Mouse (Mus musculus) layer of hippocampus, adult 2 months (tissue): ENCODE results near the gene Patj. TPM values are rescaled to one million over a fixed set of nuclear protein-coding genes. Genes with fewer than 3 reads are reported as not detected.
"Not testable (repeated sequence)": the region's sequence is repeated elsewhere in the genome, so short reads cannot be mapped to it uniquely, and the experiment has no call there.

Source experiments
- DNase-seq, 2 experiments: peaks; one replicate each; pipeline ENCODE4 v3.0.0; 2022; ENCODE audit warnings: low spot score in 2 of 2
- H3K27ac ChIP-seq: fragments of 200-600 bp; 2 replicates; pipeline ENCODE4 v1.8.1; 2022
- H3K4me3 ChIP-seq: fragments of 200-600 bp; 2 replicates; pipeline ENCODE4 v1.8.1; 2022; ENCODE audit warnings: mild to moderate bottlenecking
- CTCF ChIP-seq: fragments of 200-600 bp; conservative IDR thresholded peaks from 2 replicates; pipeline ENCODE4 v1.8.1; 2022; ENCODE audit warnings: antibody characterized with exemption, mild to moderate bottlenecking, moderate library complexity
- total RNA-seq, 2 experiments: library from RNA; stranded (reverse); gene quantifications; 2 replicates each; pipeline ENCODE4 v1.2.3; 2021

Patj gene
- total RNA-seq, 2 experiments from 2014 or later, result 6.7 to 8.0 TPM

GRCm38 (mm10) chr4:98408455-98408854, 12.9 kb downstream of the Patj start:
- no peak for DNase-seq
- no peak for TF ChIP-seq CTCF
- Histone ChIP-seq H3K4me3 (no peak overlapping the region), H3K27ac (no peak overlapping the region)

GRCm38 (mm10) chr4:98415150-98415549, 19.6 kb downstream of the Patj start:
- DNase-seq, H3K27ac ChIP-seq, H3K4me3 ChIP-seq: not testable (repeated sequence)

- no peak overlapping the region for H3K27ac ChIP-seq
- no peak for DNase-seq
- no peak overlapping the region for H3K4me3 ChIP-seq
- TF ChIP-seq CTCF, result no peak
Observed at GRCm38 (mm10) chr4:98428371-98428770, 32.8 kb downstream of the Patj start.

GRCm38 (mm10) chr4:98435641-98436457, 40.3 kb downstream of the Patj start:
- no peak for TF ChIP-seq CTCF
- DNase-seq, result no peak
- no peak overlapping the region for H3K4me3 ChIP-seq
- no peak overlapping the region for H3K27ac ChIP-seq

- DNase-seq, result no peak
- no peak for TF ChIP-seq CTCF
- Histone ChIP-seq H3K4me3 (peak overlapping the region; percentile 10), H3K27ac (no peak overlapping the region)
Observed at GRCm38 (mm10) chr4:98436664-98437363, 41.2 kb downstream of the Patj start.

- H3K4me3 ChIP-seq, result no peak overlapping the region
- TF ChIP-seq CTCF, result no peak
- no peak for DNase-seq
- H3K27ac ChIP-seq, result no peak overlapping the region
Observed at GRCm38 (mm10) chr4:98439261-98440005, 43.8 kb downstream of the Patj start.

- Histone ChIP-seq H3K4me3 (no peak overlapping the region), H3K27ac (no peak overlapping the region)
- TF ChIP-seq CTCF, result no peak
- DNase-seq, result no peak
Observed at GRCm38 (mm10) chr4:98441248-98441647, 45.7 kb downstream of the Patj start.

GRCm38 (mm10) chr4:98444437-98445139, 49.0 kb downstream of the Patj start:
- no peak overlapping the region for H3K4me3 ChIP-seq
- TF ChIP-seq CTCF, result peak; percentile 80
- H3K27ac ChIP-seq, result no peak overlapping the region
- peak; percentile 44 to 63 for DNase-seq

GRCm38 (mm10) chr4:98449564-98450263, 54.1 kb downstream of the Patj start:
- no peak for TF ChIP-seq CTCF
- H3K4me3 ChIP-seq, result no peak overlapping the region
- H3K27ac ChIP-seq, result no peak overlapping the region
- DNase-seq, result no peak

- no peak for DNase-seq
- no peak overlapping the region for H3K27ac ChIP-seq
- no peak for TF ChIP-seq CTCF
- H3K4me3 ChIP-seq, result no peak overlapping the region
Observed at GRCm38 (mm10) chr4:98450308-98450707, 54.7 kb downstream of the Patj start.

GRCm38 (mm10) chr4:98450829-98451228, 55.2 kb downstream of the Patj start:
- DNase-seq, result no peak
- TF ChIP-seq CTCF, result no peak
- Histone ChIP-seq H3K27ac (no peak overlapping the region), H3K4me3 (no peak overlapping the region)

GRCm38 (mm10) chr4:98451259-98451658, 55.7 kb downstream of the Patj start:
- no peak for TF ChIP-seq CTCF
- DNase-seq, result no peak
- no peak overlapping the region for H3K27ac ChIP-seq
- no peak overlapping the region for H3K4me3 ChIP-seq
